8 mouse cellular contexts compared by ENCODE assay signal in genomic region chr7:24599211-24600067, GRCm38 (mm10). TPM values are rescaled to one million over a fixed set of nuclear protein-coding genes. Genes with fewer than 3 reads are reported as not detected.
DNase-seq lines count a peak whose midpoint lies in the region; ATAC-seq and TF ChIP-seq lines count a peak whose summit lies in the region.
"Had no signal": no experiment of that assay in that cellular context is flagged by ENCODE, and none has a peak within 500 bp of the region (broad histone marks: within the 10 kb centered on the region; RNA-seq: fewer than 3 reads in every experiment).

No protein-coding gene starts in this region.

- H3ac ChIP-seq in C2C12 (ENCODE audit: control insufficient read depth, insufficient read length, low read depth), result no peak overlapping the region

- DNase-seq in 3T3-L1 (ENCODE audit: low read depth, low spot score), result peak; percentile 65
- DNase-seq in cerebellum, adult 11-12 months, result no peak
- DNase-seq: right cerebral cortex, postnatal 14 days had no signal

- no peaks in the 10 kb centered on the region for H3K9me3 ChIP-seq in intestine, embryonic 15.5 days
- no peaks in the 10 kb centered on the region for H3K9me3 ChIP-seq in intestine, embryonic 16.5 days (ENCODE audit: control insufficient read depth, low read length)
- H3K9me3 ChIP-seq in intestine, postnatal 0 days (ENCODE audit: control insufficient read depth), result no peaks in the 10 kb centered on the region

- TF ChIP-seq CTCF in C2C12 (IDR thresholded peaks at IDR 0.05; ENCODE audit: control insufficient read depth, insufficient read depth, insufficient read length), result no peak
- peak; percentile 53 for TF ChIP-seq CTCF in intestine, postnatal 0 days (IDR thresholded peaks at IDR 0.05; ENCODE audit: low read depth)

- no peaks in the 10 kb centered on the region for H3K27me3 ChIP-seq in intestine, embryonic 15.5 days (replicated peaks)
- no peaks in the 10 kb centered on the region for H3K27me3 ChIP-seq in intestine, embryonic 16.5 days (replicated peaks; ENCODE audit: control insufficient read depth, insufficient read depth, low read length)
- H3K27me3 ChIP-seq in C2C12 (ENCODE audit: control insufficient read depth, insufficient read depth, insufficient read length), result no peaks in the 10 kb centered on the region
- no peaks in the 10 kb centered on the region for H3K27me3 ChIP-seq in intestine, postnatal 0 days (replicated peaks; ENCODE audit: control insufficient read depth, insufficient read depth, low read length)

- H3K4me1 ChIP-seq in intestine, embryonic 15.5 days (replicated peaks), result peaks cover 12% of the 10 kb centered on the region
- peaks cover 12% of the 10 kb centered on the region for H3K4me1 ChIP-seq in intestine, embryonic 16.5 days (ENCODE audit: control insufficient read depth, insufficient read depth, low read length)
- 0 out of 2 replicates have a peak, but pooled peaks cover 3% of the 10 kb centered on the region for H3K4me1 ChIP-seq in intestine, postnatal 0 days (replicated peaks; ENCODE audit: control insufficient read depth, insufficient read depth, low read length)

- ATAC-seq in intestine, embryonic 15.5 days, result peak; percentile 23; the same call in 1 of the 2 replicates
- ATAC-seq in intestine, embryonic 16.5 days, result no peak; the same call in 1 of the 2 replicates
- no peak for ATAC-seq in intestine, postnatal 0 days
- no peak for ATAC-seq in monocyte, adult 5-6 weeks (replicated peaks; ENCODE audit: insufficient number of reproducible peaks, low FRiP score, low TSS enrichment, poor library complexity, severe bottlenecking)

- no peak overlapping the region for H3K4me2 ChIP-seq in intestine, embryonic 15.5 days (replicated peaks)
- H3K4me2 ChIP-seq in intestine, embryonic 16.5 days (ENCODE audit: low read depth, low read length), result no peak overlapping the region
- H3K4me2 ChIP-seq in intestine, postnatal 0 days (replicated peaks; ENCODE audit: low read depth), result no peak overlapping the region

- 0 out of 2 replicates have a peak, but pooled peaks cover 3% of the 10 kb centered on the region for H3K36me3 ChIP-seq in intestine, embryonic 15.5 days
- no peaks in the 10 kb centered on the region for H3K36me3 ChIP-seq in intestine, embryonic 16.5 days (ENCODE audit: control insufficient read depth, insufficient read depth, low read length)
- no peaks in the 10 kb centered on the region for H3K36me3 ChIP-seq in C2C12 (ENCODE audit: control insufficient read depth, insufficient read depth)
- H3K36me3 ChIP-seq in intestine, postnatal 0 days (ENCODE audit: control insufficient read depth, insufficient read depth), result no peaks in the 10 kb centered on the region

- no peaks in the 10 kb centered on the region for H3K79me3 ChIP-seq in C2C12 (ENCODE audit: low read depth)

- no peaks in the 10 kb centered on the region for H3K79me2 ChIP-seq in C2C12 (ENCODE audit: control insufficient read depth, insufficient read depth)

- H3K4me3 ChIP-seq in intestine, embryonic 15.5 days (replicated peaks), result no peak overlapping the region
- H3K4me3 ChIP-seq in intestine, embryonic 16.5 days (ENCODE audit: low read length), result no peak overlapping the region
- H3K4me3 ChIP-seq in C2C12 (ENCODE audit: insufficient read depth, poor library complexity, severe bottlenecking), result no peak overlapping the region
- no peak overlapping the region for H3K4me3 ChIP-seq in intestine, postnatal 0 days (ENCODE audit: low read depth, low read length)

- 65% methylated on average over 15 of the region's 15 CpGs for WGBS in intestine, embryonic 15.5 days
- 69% methylated on average over 15 of the region's 15 CpGs for WGBS in intestine, embryonic 16.5 days
- 67% methylated on average over 15 of the region's 15 CpGs for WGBS in intestine, postnatal 0 days

- H3K9ac ChIP-seq in intestine, embryonic 15.5 days, result no peak overlapping the region
- H3K9ac ChIP-seq in intestine, embryonic 16.5 days (ENCODE audit: low read depth, low read length), result no peak overlapping the region
- H3K9ac ChIP-seq in intestine, postnatal 0 days (ENCODE audit: low read depth, low read length), result no peak overlapping the region

- H3K27ac ChIP-seq in intestine, embryonic 15.5 days, result no peak overlapping the region
- no peak overlapping the region for H3K27ac ChIP-seq in intestine, embryonic 16.5 days (ENCODE audit: low read length)
- H3K27ac ChIP-seq in intestine, postnatal 0 days (ENCODE audit: low read depth, low read length), result no peak overlapping the region

TF ChIP-seq in C2C12, 6 proteins besides CTCF, POLR2A, EP300 and RAD21:
- TF ChIP-seq MYOD1 (IDR thresholded peaks at IDR 0.05; ENCODE audit: control insufficient read depth, insufficient read length, low read depth), result peak; percentile 27
- TF ChIP-seq MAX (IDR thresholded peaks at IDR 0.05), result no peak
- peak; percentile 43 for TF ChIP-seq FOSL1 (IDR thresholded peaks at IDR 0.05; ENCODE audit: insufficient read depth, low read length, poor library complexity, severe bottlenecking)

RNA-seq across cellular contexts. Expression of gene Phldb3, which starts 11.1 kb away (rescaled TPM):
- polyA plus RNA-seq in intestine, embryonic 15.5 days (2015; fragmentation: Nextera tagmentation; extraction: Ambion mirVana), result 0.35 and 0.39 TPM in 2 replicates
- 0.35 and 0.36 TPM in 2 replicates for polyA plus RNA-seq in intestine, embryonic 16.5 days (2015; fragmentation: Nextera tagmentation; extraction: Ambion mirVana)
- polyA plus RNA-seq in C2C12 (2012; fragmentation: generic; extraction: Trizol), result 4.1 TPM
- 0.65 and 0.85 TPM in 2 replicates for polyA plus RNA-seq in intestine, postnatal 0 days (2015; fragmentation: Nextera tagmentation; extraction: Ambion mirVana)
- total RNA-seq in monocyte, adult 5-6 weeks (2017), result 7.5 to 10.6 TPM (median 9.6 TPM) in 3 replicates

RNA-seq across cellular contexts. Expression of gene Zfp575, which starts 12.0 kb away (rescaled TPM):
- 3.2 and 3.6 TPM in 2 replicates for polyA plus RNA-seq in intestine, embryonic 15.5 days (2015; fragmentation: Nextera tagmentation; extraction: Ambion mirVana)
- 3.1 TPM in 2 replicates for polyA plus RNA-seq in intestine, embryonic 16.5 days (2015; fragmentation: Nextera tagmentation; extraction: Ambion mirVana)
- polyA plus RNA-seq in C2C12 (2012; fragmentation: generic; extraction: Trizol), result 0.35 TPM
- 2.1 and 2.2 TPM in 2 replicates for polyA plus RNA-seq in intestine, postnatal 0 days (2015; fragmentation: Nextera tagmentation; extraction: Ambion mirVana)
- not detected in 3 replicates for total RNA-seq in monocyte, adult 5-6 weeks (2017)

RNA-seq across cellular contexts. Expression of gene Ethe1, which starts 12.1 kb away (rescaled TPM):
- 35.7 and 36.7 TPM in 2 replicates for polyA plus RNA-seq in intestine, embryonic 15.5 days (2015; fragmentation: Nextera tagmentation; extraction: Ambion mirVana)
- polyA plus RNA-seq in intestine, embryonic 16.5 days (2015; fragmentation: Nextera tagmentation; extraction: Ambion mirVana), result 33.2 and 38.1 TPM in 2 replicates
- 48.0 TPM for polyA plus RNA-seq in C2C12 (2012; fragmentation: generic; extraction: Trizol)
- 17.9 and 25.4 TPM in 2 replicates for polyA plus RNA-seq in intestine, postnatal 0 days (2015; fragmentation: Nextera tagmentation; extraction: Ambion mirVana)
- total RNA-seq in monocyte, adult 5-6 weeks (2017), result 4.8 to 9.7 TPM (median 7.9 TPM) in 3 replicates

RNA-seq across cellular contexts. Expression of gene Lypd3, which starts 36.9 kb away (rescaled TPM):
- 0.44 and 0.64 TPM in 2 replicates for polyA plus RNA-seq in intestine, embryonic 15.5 days (2015; fragmentation: Nextera tagmentation; extraction: Ambion mirVana)
- polyA plus RNA-seq in intestine, embryonic 16.5 days (2015; fragmentation: Nextera tagmentation; extraction: Ambion mirVana), result 0.27 and 0.49 TPM in 2 replicates
- not detected for polyA plus RNA-seq in C2C12 (2012; fragmentation: generic; extraction: Trizol)
- polyA plus RNA-seq in intestine, postnatal 0 days (2015; fragmentation: Nextera tagmentation; extraction: Ambion mirVana), result 0.13 and 0.17 TPM in 2 replicates
- not detected in 3 replicates for total RNA-seq in monocyte, adult 5-6 weeks (2017)

RNA-seq across cellular contexts. Expression of gene Xrcc1, which starts 53.4 kb away (rescaled TPM):
- 79.9 and 101 TPM in 2 replicates for polyA plus RNA-seq in intestine, embryonic 15.5 days (2015; fragmentation: Nextera tagmentation; extraction: Ambion mirVana)
- 79.8 and 88.1 TPM in 2 replicates for polyA plus RNA-seq in intestine, embryonic 16.5 days (2015; fragmentation: Nextera tagmentation; extraction: Ambion mirVana)
- polyA plus RNA-seq in C2C12 (2012; fragmentation: generic; extraction: Trizol), result 57.4 TPM
- polyA plus RNA-seq in intestine, postnatal 0 days (2015; fragmentation: Nextera tagmentation; extraction: Ambion mirVana), result 24.5 and 26.6 TPM in 2 replicates
- 18.0 to 42.4 TPM (median 29.6 TPM) in 3 replicates for total RNA-seq in monocyte, adult 5-6 weeks (2017)
